ENCODE assay signal across 8 mouse cellular contexts in genomic region chr12:84217111-84217507, GRCm38 (mm10). TPM values are rescaled to one million over a fixed set of nuclear protein-coding genes. Genes with fewer than 3 reads are reported as not detected.
A peak's percentile ranks its signal among the peaks of the same experiment; 100 is the strongest.
DNase-seq lines count a peak whose midpoint lies in the region; ATAC-seq and TF ChIP-seq lines count a peak whose summit lies in the region.

No protein-coding gene starts in this region.

- no peaks in the 10 kb centered on the region for H3K9me3 ChIP-seq in lung, embryonic 15.5 days
- no peaks in the 10 kb centered on the region for H3K9me3 ChIP-seq in forebrain, embryonic 16.5 days (ENCODE audit: control insufficient read depth, low read length)
- no peaks in the 10 kb centered on the region for H3K9me3 ChIP-seq in liver, embryonic 14.5 days (ENCODE audit: control insufficient read depth, low read length)
- no peaks in the 10 kb centered on the region for H3K9me3 ChIP-seq in stomach, embryonic 14.5 days (ENCODE audit: control insufficient read depth, low read depth, low read length)

- peak overlapping the region; percentile 85 for H3K4me3 ChIP-seq in lung, embryonic 15.5 days
- H3K4me3 ChIP-seq in lung, adult 2 months (replicated peaks; ENCODE audit: extremely low read depth, low read depth, low read length), result no peak overlapping the region
- H3K4me3 ChIP-seq in forebrain, embryonic 16.5 days (replicated peaks; ENCODE audit: low read length), result peak overlapping the region; percentile 75; the same call in 1 of the 2 replicates
- peak overlapping the region; percentile 80 to 93 for H3K4me3 ChIP-seq in liver, embryonic 14.5 days (ENCODE audit: insufficient read depth in 1 of 2, low read depth in 2 of 2, low read length in 2 of 2)
- H3K4me3 ChIP-seq in stomach, embryonic 14.5 days (ENCODE audit: low read depth, low read length), result peak overlapping the region; percentile 89

- H3K4me1 ChIP-seq in lung, embryonic 15.5 days, result peaks cover 52% of the 10 kb centered on the region
- H3K4me1 ChIP-seq in lung, adult 2 months (ENCODE audit: control insufficient read depth, insufficient read depth, low read length), result peaks cover 31% of the 10 kb centered on the region
- H3K4me1 ChIP-seq in forebrain, embryonic 16.5 days (replicated peaks; ENCODE audit: control insufficient read depth, insufficient read depth, low read length), result peaks cover 40% of the 10 kb centered on the region
- peaks cover 27 to 40% of the 10 kb centered on the region in 2 experiments for H3K4me1 ChIP-seq in liver, embryonic 14.5 days (replicated peaks; ENCODE audit: control insufficient read depth in 2 of 2, insufficient read depth in 2 of 2, low read length in 1 of 2)
- peaks cover 29% of the 10 kb centered on the region for H3K4me1 ChIP-seq in stomach, embryonic 14.5 days (ENCODE audit: control insufficient read depth, insufficient read depth, low read length)

- peak overlapping the region; percentile 95 for H3K27ac ChIP-seq in lung, embryonic 15.5 days
- H3K27ac ChIP-seq in forebrain, embryonic 16.5 days (ENCODE audit: low read length), result no peak overlapping the region
- H3K27ac ChIP-seq in liver, embryonic 14.5 days, result peak overlapping the region; percentile 76
- H3K27ac ChIP-seq in stomach, embryonic 14.5 days (ENCODE audit: low read length), result peak overlapping the region; percentile 96; the same call in 1 of the 2 replicates

- no peak for TF ChIP-seq CTCF in lung, adult 2 months (IDR thresholded peaks at IDR 0.05; ENCODE audit: insufficient read depth, low read length)
- no peak for TF ChIP-seq CTCF in liver, embryonic 14.5 days (IDR thresholded peaks at IDR 0.05; ENCODE audit: low read depth)

- TF ChIP-seq EP300 in liver, embryonic 14.5 days (IDR thresholded peaks at IDR 0.05; ENCODE audit: low read depth), result no peak

- no peaks in the 10 kb centered on the region for H3K36me3 ChIP-seq in lung, embryonic 15.5 days
- H3K36me3 ChIP-seq in forebrain, embryonic 16.5 days (ENCODE audit: control insufficient read depth, insufficient read depth), result no peaks in the 10 kb centered on the region
- no peaks in the 10 kb centered on the region for H3K36me3 ChIP-seq in liver, embryonic 14.5 days (replicated peaks; ENCODE audit: control insufficient read depth, insufficient read depth, low read depth)
- no peaks in the 10 kb centered on the region for H3K36me3 ChIP-seq in stomach, embryonic 14.5 days (ENCODE audit: control insufficient read depth, insufficient read depth, low read length)

- no peak for ATAC-seq in lung, embryonic 15.5 days (ENCODE audit: borderline replicate concordance, extremely low read depth, low FRiP score, low TSS enrichment)
- no peak for ATAC-seq in forebrain, embryonic 16.5 days
- no peak for ATAC-seq in liver, embryonic 14.5 days (ENCODE audit: insufficient read depth)
- no peak for ATAC-seq in stomach, embryonic 14.5 days (ENCODE audit: insufficient number of reproducible peaks, insufficient read depth, low FRiP score, low read depth)

- DNase-seq in lung, adult 2 months, result no peak
- DNase-seq in liver, embryonic 14.5 days (ENCODE audit: low read depth in 3 of 3, low spot score in 3 of 3), result no peak
- no peak for DNase-seq in cerebellum, postnatal 4 days (ENCODE audit: low spot score in 2 of 2)
- no peak for DNase-seq in right cerebral cortex, adult 18-20 months
- DNase-seq in layer of hippocampus, adult 11-12 months (ENCODE audit: low spot score), result no peak

- peak overlapping the region; percentile 80 for H3K4me2 ChIP-seq in lung, embryonic 15.5 days
- H3K4me2 ChIP-seq in forebrain, embryonic 16.5 days (ENCODE audit: low read length), result peak overlapping the region; percentile 99; the same call in 1 of the 2 replicates
- H3K4me2 ChIP-seq in liver, embryonic 14.5 days (ENCODE audit: low read depth), result peak overlapping the region; percentile 94
- H3K4me2 ChIP-seq in stomach, embryonic 14.5 days (replicated peaks; ENCODE audit: low read depth, low read length), result peak overlapping the region; percentile 85

- 22% methylated on average over 4 of the region's 4 CpGs for WGBS in lung, embryonic 15.5 days
- 18% methylated on average over 4 of the region's 4 CpGs for WGBS in lung, adult 2 months
- WGBS in forebrain, embryonic 16.5 days, result 19% methylated on average over 4 of the region's 4 CpGs
- WGBS in liver, embryonic 14.5 days (ENCODE audit: insufficient replicate concordance), result 52% methylated on average over 4 of the region's 4 CpGs
- WGBS in stomach, embryonic 14.5 days, result 30% methylated on average over 4 of the region's 4 CpGs

- no peak for TF ChIP-seq POLR2A in lung, adult 2 months (IDR thresholded peaks at IDR 0.05; ENCODE audit: borderline replicate concordance, extremely low read depth, low read depth, low read length)

- peak overlapping the region; percentile 92; the same call in 1 of the 2 replicates for H3K9ac ChIP-seq in lung, embryonic 15.5 days
- H3K9ac ChIP-seq in forebrain, embryonic 16.5 days (replicated peaks; ENCODE audit: low read depth, low read length), result no peak overlapping the region
- H3K9ac ChIP-seq in liver, embryonic 14.5 days (replicated peaks), result peak overlapping the region; percentile 98
- H3K9ac ChIP-seq in stomach, embryonic 14.5 days (replicated peaks; ENCODE audit: low read depth, low read length), result peak overlapping the region; percentile 83; the same call in 1 of the 2 replicates

- no peaks in the 10 kb centered on the region for H3K27me3 ChIP-seq in lung, embryonic 15.5 days
- no peaks in the 10 kb centered on the region for H3K27me3 ChIP-seq in forebrain, embryonic 16.5 days (replicated peaks; ENCODE audit: control insufficient read depth, insufficient read depth, low read length)
- no peaks in the 10 kb centered on the region for H3K27me3 ChIP-seq in liver, embryonic 14.5 days (ENCODE audit: control insufficient read depth, insufficient read depth, low read length)
- H3K27me3 ChIP-seq in stomach, embryonic 14.5 days (ENCODE audit: control insufficient read depth, insufficient read depth, low read length), result no peaks in the 10 kb centered on the region

RNA-seq across cellular contexts. Expression of gene Elmsan1, which starts 1.6 kb away (rescaled TPM):
- 11.7 and 12.5 TPM in 2 replicates for polyA plus RNA-seq in lung, embryonic 15.5 days (2015; fragmentation: Nextera tagmentation; extraction: Ambion mirVana)
- 26.5 and 29.5 TPM in 2 replicates for polyA plus RNA-seq in lung, adult 2 months (2012; rRNA removed)
- polyA plus RNA-seq in forebrain, embryonic 16.5 days (2015; fragmentation: Nextera tagmentation; extraction: Ambion mirVana), result 3.8 and 4.4 TPM in 2 replicates
- 3.9 and 4.3 TPM in 2 replicates for polyA plus RNA-seq in liver, embryonic 14.5 days (2012; rRNA removed)
- 4.5 and 5.1 TPM in 2 replicates for polyA plus RNA-seq in liver, embryonic 14.5 days (2014; fragmentation: Nextera tagmentation; extraction: Ambion mirVana)
- 10.2 and 10.6 TPM in 2 replicates for polyA plus RNA-seq in stomach, embryonic 14.5 days (2014; fragmentation: Nextera tagmentation; extraction: Ambion mirVana)
